Mouse (Mus musculus): Measurements from ENCODE around the gene Vtn. TPM values are rescaled to one million over a fixed set of nuclear protein-coding genes. Genes with fewer than 3 reads are reported as not detected.

Gene Vtn
- polyA plus RNA-seq, 1 experiment from 2014 or later = 129 TPM

- no peak for DNase-seq (ENCODE audit: low spot score)
These were observed 36.6 kb downstream of the Vtn start for GRCm38 (mm10) chr11:78535376-78536079.

GRCm38 (mm10) chr11:78536080-78536689 lies 37.3 kb downstream of the Vtn start, which contains the start of the genes Tnfaip1 and Ift20:
TSS of gene Tnfaip1 (minus strand) at chr11:78536332.
TSS of gene Ift20 (plus strand) at chr11:78536361.
- peak; percentile 98 for ATAC-seq (ENCODE audit: low FRiP score)
- H3K9ac ChIP-seq (ENCODE audit: low read depth, low read length) = peak within 1 kb of the TSS; percentile 84
- H3K9me3 ChIP-seq (ENCODE audit: control insufficient read depth, low read length) = no peaks in the 10 kb centered on the region
- H3K4me2 ChIP-seq (replicated peaks; ENCODE audit: low read depth, low read length) = peak within 1 kb of the TSS; percentile 82
- under 1% methylated on average over 52 of the region's 52 CpGs for WGBS
- DNase-seq (ENCODE audit: low spot score) = peak; percentile 98
- H3K4me1 ChIP-seq (replicated peaks; ENCODE audit: control insufficient read depth, insufficient read depth, low read length) = peaks cover 2% of the 10 kb centered on the region
- H3K27me3 ChIP-seq (ENCODE audit: control insufficient read depth, insufficient read depth, low read length) = no peaks in the 10 kb centered on the region
- no peaks in the 10 kb centered on the region for H3K36me3 ChIP-seq (ENCODE audit: control insufficient read depth, insufficient read depth, low read length)
- H3K4me3 ChIP-seq (ENCODE audit: low read depth, low read length) = peak within 1 kb of the TSS; percentile 80
- peak within 1 kb of the TSS; percentile 79 for H3K27ac ChIP-seq (ENCODE audit: low read depth, low read length)

More at GRCm38 (mm10) chr11:78535376-78536079, 36.6 kb downstream of the Vtn start:
- no peaks in the 10 kb centered on the region for H3K9me3 ChIP-seq (ENCODE audit: control insufficient read depth, low read length)
- ATAC-seq (ENCODE audit: low FRiP score) = peak; percentile 28; the same call in 1 of the 2 replicates
- peak overlapping the region; percentile 82 for H3K4me2 ChIP-seq (replicated peaks; ENCODE audit: low read depth, low read length)
- peak overlapping the region; percentile 80 for H3K4me3 ChIP-seq (ENCODE audit: low read depth, low read length)
- no peaks in the 10 kb centered on the region for H3K27me3 ChIP-seq (ENCODE audit: control insufficient read depth, insufficient read depth, low read length)
- peak overlapping the region; percentile 79 for H3K27ac ChIP-seq (ENCODE audit: low read depth, low read length)
- peaks cover 2% of the 10 kb centered on the region for H3K4me1 ChIP-seq (replicated peaks; ENCODE audit: control insufficient read depth, insufficient read depth, low read length)
- H3K36me3 ChIP-seq (ENCODE audit: control insufficient read depth, insufficient read depth, low read length) = no peaks in the 10 kb centered on the region
- WGBS = 1% methylated on average over 23 of the region's 23 CpGs
- H3K9ac ChIP-seq (ENCODE audit: low read depth, low read length) = peak overlapping the region; percentile 67

- Histone ChIP-seq H3K4me3 (ENCODE audit: low read depth, low read length) (peak overlapping the region; percentile 80), H3K4me1 (replicated peaks; ENCODE audit: control insufficient read depth, insufficient read depth, low read length) (peaks cover 2% of the 10 kb centered on the region), H3K27me3 (ENCODE audit: control insufficient read depth, insufficient read depth, low read length) (no peaks in the 10 kb centered on the region), H3K36me3 (ENCODE audit: control insufficient read depth, insufficient read depth, low read length) (peaks cover 2% of the 10 kb centered on the region; the same call in 1 of the 2 replicates), H3K27ac (ENCODE audit: low read depth, low read length) (0 out of 2 replicates have a peak overlapping the region, but pooled peaks have one; percentile 61), H3K9me3 (ENCODE audit: control insufficient read depth, low read length) (no peaks in the 10 kb centered on the region), H3K4me2 (replicated peaks; ENCODE audit: low read depth, low read length) (peak overlapping the region; percentile 82), H3K9ac (ENCODE audit: low read depth, low read length) (peak overlapping the region; percentile 84)
- 5% methylated on average over 14 of the region's 14 CpGs for WGBS
- DNase-seq (ENCODE audit: low spot score) (no peak), ATAC-seq (ENCODE audit: low FRiP score) (no peak; the same call in 1 of the 2 replicates)
These were observed 37.8 kb downstream of the Vtn start for GRCm38 (mm10) chr11:78536690-78537084.

- peaks cover 2% of the 10 kb centered on the region; the same call in 1 of the 2 replicates for H3K36me3 ChIP-seq (ENCODE audit: control insufficient read depth, insufficient read depth, low read length)
These were observed 41.5 kb downstream of the Vtn start for GRCm38 (mm10) chr11:78540358-78540757.

GRCm38 (mm10) chr11:78544449-78545111 lies 45.7 kb downstream of the Vtn start:
- ATAC-seq (ENCODE audit: low FRiP score) (no peak), DNase-seq (ENCODE audit: low spot score) (no peak)
- Histone ChIP-seq H3K4me3 (ENCODE audit: low read depth, low read length) (no peak overlapping the region), H3K27me3 (ENCODE audit: control insufficient read depth, insufficient read depth, low read length) (no peaks in the 10 kb centered on the region), H3K36me3 (ENCODE audit: control insufficient read depth, insufficient read depth, low read length) (peaks cover 2% of the 10 kb centered on the region; the same call in 1 of the 2 replicates), H3K9me3 (ENCODE audit: control insufficient read depth, low read length) (no peaks in the 10 kb centered on the region), H3K4me1 (replicated peaks; ENCODE audit: control insufficient read depth, insufficient read depth, low read length) (no peaks in the 10 kb centered on the region; the same call in 1 of the 2 replicates), H3K4me2 (replicated peaks; ENCODE audit: low read depth, low read length) (no peak overlapping the region), H3K9ac (ENCODE audit: low read depth, low read length) (no peak overlapping the region), H3K27ac (ENCODE audit: low read depth, low read length) (no peak overlapping the region)
- WGBS = 97% methylated on average over 7 of the region's 7 CpGs

More at GRCm38 (mm10) chr11:78540358-78540757, 41.5 kb downstream of the Vtn start:
- Histone ChIP-seq H3K4me2 (replicated peaks; ENCODE audit: low read depth, low read length) (no peak overlapping the region), H3K27ac (ENCODE audit: low read depth, low read length) (no peak overlapping the region), H3K9me3 (ENCODE audit: control insufficient read depth, low read length) (no peaks in the 10 kb centered on the region), H3K4me3 (ENCODE audit: low read depth, low read length) (no peak overlapping the region), H3K4me1 (replicated peaks; ENCODE audit: control insufficient read depth, insufficient read depth, low read length) (peaks cover 2% of the 10 kb centered on the region), H3K27me3 (ENCODE audit: control insufficient read depth, insufficient read depth, low read length) (no peaks in the 10 kb centered on the region), H3K9ac (ENCODE audit: low read depth, low read length) (no peak overlapping the region)
- ATAC-seq (ENCODE audit: low FRiP score) = no peak
- DNase-seq (ENCODE audit: low spot score) = no peak
- 86% methylated on average over 3 of the region's 3 CpGs for WGBS

GRCm38 (mm10) chr11:78545181-78545580 lies 46.3 kb downstream of the Vtn start:
- 77% methylated on average over 8 of the region's 8 CpGs for WGBS
- DNase-seq (ENCODE audit: low spot score) (no peak), ATAC-seq (ENCODE audit: low FRiP score) (no peak)
- Histone ChIP-seq H3K9ac (ENCODE audit: low read depth, low read length) (no peak overlapping the region), H3K27me3 (ENCODE audit: control insufficient read depth, insufficient read depth, low read length) (no peaks in the 10 kb centered on the region), H3K4me1 (replicated peaks; ENCODE audit: control insufficient read depth, insufficient read depth, low read length) (no peaks in the 10 kb centered on the region; the same call in 1 of the 2 replicates), H3K36me3 (ENCODE audit: control insufficient read depth, insufficient read depth, low read length) (peaks cover 2% of the 10 kb centered on the region; the same call in 1 of the 2 replicates), H3K4me3 (ENCODE audit: low read depth, low read length) (no peak overlapping the region), H3K4me2 (replicated peaks; ENCODE audit: low read depth, low read length) (no peak overlapping the region), H3K9me3 (ENCODE audit: control insufficient read depth, low read length) (no peaks in the 10 kb centered on the region), H3K27ac (ENCODE audit: low read depth, low read length) (no peak overlapping the region)

GRCm38 (mm10) chr11:78547718-78548460 lies 49.0 kb downstream of the Vtn start:
- 80% methylated on average over 2 of the region's 2 CpGs for WGBS
- Histone ChIP-seq H3K36me3 (ENCODE audit: control insufficient read depth, insufficient read depth, low read length) (no peaks in the 10 kb centered on the region), H3K27me3 (ENCODE audit: control insufficient read depth, insufficient read depth, low read length) (no peaks in the 10 kb centered on the region), H3K9ac (ENCODE audit: low read depth, low read length) (no peak overlapping the region), H3K9me3 (ENCODE audit: control insufficient read depth, low read length) (no peaks in the 10 kb centered on the region), H3K4me1 (replicated peaks; ENCODE audit: control insufficient read depth, insufficient read depth, low read length) (no peaks in the 10 kb centered on the region; the same call in 1 of the 2 replicates), H3K4me3 (ENCODE audit: low read depth, low read length) (no peak overlapping the region), H3K4me2 (replicated peaks; ENCODE audit: low read depth, low read length) (no peak overlapping the region), H3K27ac (ENCODE audit: low read depth, low read length) (no peak overlapping the region)
- DNase-seq (ENCODE audit: low spot score) (no peak), ATAC-seq (ENCODE audit: low FRiP score) (no peak)

GRCm38 (mm10) chr11:78549491-78549987 lies 50.6 kb downstream of the Vtn start:
- Histone ChIP-seq H3K9me3 (ENCODE audit: control insufficient read depth, low read length) (no peaks in the 10 kb centered on the region), H3K27me3 (ENCODE audit: control insufficient read depth, insufficient read depth, low read length) (no peaks in the 10 kb centered on the region), H3K4me1 (replicated peaks; ENCODE audit: control insufficient read depth, insufficient read depth, low read length) (no peaks in the 10 kb centered on the region; the same call in 1 of the 2 replicates), H3K4me2 (replicated peaks; ENCODE audit: low read depth, low read length) (peak overlapping the region; percentile 82), H3K4me3 (ENCODE audit: low read depth, low read length) (peak overlapping the region; percentile 66), H3K36me3 (ENCODE audit: control insufficient read depth, insufficient read depth, low read length) (no peaks in the 10 kb centered on the region), H3K27ac (ENCODE audit: low read depth, low read length) (no peak overlapping the region), H3K9ac (ENCODE audit: low read depth, low read length) (peak overlapping the region; percentile 68)
- WGBS = 14% methylated on average over 5 of the region's 5 CpGs
- ATAC-seq (ENCODE audit: low FRiP score) = no peak
- DNase-seq (ENCODE audit: low spot score) = no peak

Measured in hindbrain, embryonic 11.5 days (tissue).